ENCODE assay signal across 9 mouse cellular contexts in the genomic region with DNA sequence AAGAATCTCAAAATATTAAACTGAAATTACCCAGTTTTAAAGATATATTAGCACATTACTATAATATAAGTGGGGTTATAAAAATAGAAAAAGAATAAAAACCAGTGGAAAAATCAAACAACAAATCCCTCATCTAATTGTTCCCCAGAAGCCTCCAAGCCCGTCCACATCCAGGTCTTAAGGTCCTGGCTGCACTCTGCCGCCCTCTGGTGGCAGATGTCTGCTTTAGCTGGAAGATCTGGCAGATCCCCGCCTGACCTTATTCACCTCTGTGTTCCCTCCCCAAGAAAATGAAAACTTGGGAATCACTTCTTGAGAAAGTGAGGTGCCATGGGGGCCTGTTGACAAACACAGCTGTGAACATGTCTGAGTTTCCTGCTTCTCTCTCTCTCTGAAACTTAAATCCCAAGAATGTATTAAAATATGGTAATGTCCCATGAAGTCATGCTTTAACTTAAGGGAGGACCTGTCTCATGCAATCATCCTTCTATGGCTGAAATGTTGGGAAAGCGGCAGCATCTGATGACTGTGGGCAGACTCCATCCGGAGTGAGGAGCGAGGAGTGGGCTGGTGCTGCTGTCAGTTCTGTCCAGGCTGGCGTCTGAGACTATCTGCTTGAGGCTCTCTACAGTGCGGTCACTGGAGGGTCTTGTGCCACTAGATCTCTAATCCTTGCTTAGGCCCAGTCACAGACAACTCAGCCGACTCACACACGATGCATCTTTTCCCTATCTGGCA.
DNase-seq lines count a peak whose midpoint lies in the region; ATAC-seq and TF ChIP-seq lines count a peak whose summit lies in the region.
"Had no signal": no experiment of that assay in that cellular context is flagged by ENCODE, and none has a peak within 500 bp of the region (broad histone marks: within the 10 kb centered on the region; RNA-seq: fewer than 3 reads in every experiment).

No protein-coding gene starts in this region.

- H3K4me1 ChIP-seq in hindbrain, embryonic 10.5 days (replicated peaks) = peaks cover 30% of the 10 kb centered on the region
- H3K4me1 ChIP-seq in hindbrain, embryonic 16.5 days (ENCODE audit: control insufficient read depth, insufficient read depth, low read depth, low read length) = peaks cover 8% of the 10 kb centered on the region
- peaks cover 3% of the 10 kb centered on the region; the same call in 1 of the 2 replicates for H3K4me1 ChIP-seq in midbrain, embryonic 14.5 days (ENCODE audit: control insufficient read depth, insufficient read depth, low read length)

- H3K4me3 ChIP-seq in hindbrain, embryonic 10.5 days = no peak overlapping the region
- no peak overlapping the region for H3K4me3 ChIP-seq in hindbrain, embryonic 16.5 days (ENCODE audit: low read length)
- no peak overlapping the region for H3K4me3 ChIP-seq in layer of hippocampus, adult 2 months
- H3K4me3 ChIP-seq in midbrain, embryonic 14.5 days (replicated peaks; ENCODE audit: low read depth, low read length) = no peak overlapping the region
- H3K4me3 ChIP-seq: limb, embryonic 15.5 days had no signal

- H3K9me3 ChIP-seq in hindbrain, embryonic 10.5 days = no peaks in the 10 kb centered on the region
- no peaks in the 10 kb centered on the region for H3K9me3 ChIP-seq in hindbrain, embryonic 16.5 days (ENCODE audit: control insufficient read depth, low read length)
- H3K9me3 ChIP-seq in midbrain, embryonic 14.5 days (ENCODE audit: control insufficient read depth, low read length) = no peaks in the 10 kb centered on the region
- H3K9me3 ChIP-seq: limb, embryonic 15.5 days had no signal

- WGBS in hindbrain, embryonic 10.5 days = 60% methylated on average over 10 of the region's 10 CpGs
- WGBS in hindbrain, embryonic 16.5 days = 61% methylated on average over 10 of the region's 10 CpGs
- WGBS in midbrain, embryonic 14.5 days = 63% methylated on average over 10 of the region's 10 CpGs

- H3K27ac ChIP-seq in hindbrain, embryonic 10.5 days = no peak overlapping the region
- no peak overlapping the region for H3K27ac ChIP-seq in hindbrain, embryonic 16.5 days (ENCODE audit: low read depth, low read length)
- peak overlapping the region; percentile 54; the same call in 1 of the 2 replicates for H3K27ac ChIP-seq in layer of hippocampus, adult 2 months
- H3K27ac ChIP-seq in midbrain, embryonic 14.5 days (replicated peaks; ENCODE audit: low read depth, low read length) = no peak overlapping the region

- peaks cover 74% of the 10 kb centered on the region for H3K36me3 ChIP-seq in hindbrain, embryonic 10.5 days
- peaks cover 22% of the 10 kb centered on the region for H3K36me3 ChIP-seq in hindbrain, embryonic 16.5 days (ENCODE audit: control insufficient read depth, insufficient read depth, low read length)
- peaks cover 77% of the 10 kb centered on the region for H3K36me3 ChIP-seq in midbrain, embryonic 14.5 days (ENCODE audit: control insufficient read depth, insufficient read depth, low read length)

- no peak overlapping the region for H3K4me2 ChIP-seq in hindbrain, embryonic 16.5 days (ENCODE audit: low read length)
- H3K4me2 ChIP-seq in midbrain, embryonic 14.5 days (ENCODE audit: low read length) = no peak overlapping the region
- H3K4me2 ChIP-seq: limb, embryonic 15.5 days had no signal

- peak; percentile 67 for DNase-seq in hindbrain, embryonic 10.5 days (ENCODE audit: low spot score)
- peak; percentile 66 to 88 for DNase-seq in adrenal gland, adult (ENCODE audit: inconsistent age in 2 of 2, low spot score in 1 of 2)
- DNase-seq in embryo, embryonic 10 days (ENCODE audit: low spot score) = peak; percentile 89
- peak; percentile 57 to 66 for DNase-seq in heart, adult 9 months (ENCODE audit: low spot score in 2 of 2)
- peak in 1 of 2 experiments; percentile 69 for DNase-seq in layer of hippocampus, adult 2 months (ENCODE audit: low spot score in 2 of 2)
- peak; percentile 92 for DNase-seq in midbrain, embryonic 14.5 days
- peak; percentile 40 for DNase-seq in telencephalon, adult 2 months (ENCODE audit: low read depth, low spot score)

- TF ChIP-seq CTCF in layer of hippocampus, adult 2 months (conservative IDR thresholded peaks at IDR 0.05) = peak; percentile 97

- H3K27me3 ChIP-seq in hindbrain, embryonic 10.5 days (ENCODE audit: insufficient read depth, poor library complexity, severe bottlenecking) = no peaks in the 10 kb centered on the region
- H3K27me3 ChIP-seq in hindbrain, embryonic 16.5 days (replicated peaks; ENCODE audit: control insufficient read depth, insufficient read depth, low read length) = no peaks in the 10 kb centered on the region
- no peaks in the 10 kb centered on the region for H3K27me3 ChIP-seq in midbrain, embryonic 14.5 days (ENCODE audit: control insufficient read depth, insufficient read depth, low read length)
- H3K27me3 ChIP-seq: limb, embryonic 15.5 days had no signal

- ATAC-seq in hindbrain, embryonic 16.5 days = no peak
- no peak for ATAC-seq in midbrain, embryonic 14.5 days (ENCODE audit: low FRiP score, low TSS enrichment)

- no peak overlapping the region for H3K9ac ChIP-seq in hindbrain, embryonic 16.5 days (ENCODE audit: low read depth, low read length)
- H3K9ac ChIP-seq in midbrain, embryonic 14.5 days (replicated peaks; ENCODE audit: low read length) = no peak overlapping the region
- H3K9ac ChIP-seq: limb, embryonic 15.5 days had no signal
